Mouse (Mus musculus) gastrocnemius, postnatal 10 days (tissue): Measurements from ENCODE around the gene Phf23. TPM values are rescaled to one million over a fixed set of nuclear protein-coding genes. Genes with fewer than 3 reads are reported as not detected.
A peak's percentile ranks its signal among the peaks of the same experiment; 100 is the strongest.
"Not testable (repeated sequence)": the region's sequence is repeated elsewhere in the genome, so short reads cannot be mapped to it uniquely, and the experiment has no call there.

Experiments used
- DNase-seq: peaks from one replicate; pipeline ENCODE4 v3.0.0; 2021; ENCODE audit warnings: mixed read lengths
- total RNA-seq, 2 experiments: library from RNA; stranded (reverse); gene quantifications; 2 replicates each; pipeline ENCODE4 v1.2.3; 2021

The Phf23 gene
- total RNA-seq, 2 experiments from 2014 or later = 22.2 to 28.9 TPM

DNA sequence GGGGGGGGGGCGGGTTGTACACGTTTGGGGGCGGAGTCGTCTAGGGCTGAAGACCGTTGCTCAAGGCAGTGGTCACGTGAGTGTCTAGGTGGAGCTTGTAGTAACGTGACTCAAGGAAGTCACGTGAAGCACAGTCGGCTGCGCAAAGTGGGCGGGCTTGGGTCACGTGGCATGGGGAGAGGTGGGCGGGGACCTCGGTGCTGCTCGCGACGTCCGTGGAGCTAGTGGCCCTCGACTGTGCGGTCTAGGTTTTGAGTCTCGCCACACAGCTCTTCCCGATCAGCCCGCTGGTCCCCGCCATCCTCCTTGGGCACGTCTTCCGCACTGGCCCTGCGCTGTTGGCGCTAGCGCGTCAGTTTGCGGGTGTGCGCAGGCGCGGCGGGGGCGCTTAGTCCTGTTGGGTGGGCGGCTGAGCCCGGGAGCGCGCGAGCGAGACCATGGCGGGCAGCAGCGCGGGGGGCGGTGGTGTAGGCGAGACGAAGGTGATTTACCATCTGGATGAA, 4.9 kb downstream of the Phf23 start, which contains the start of gene Dvl2:
TSS of gene Dvl2 (plus strand) at position 200 of the 503 bp plus-strand sequence.
- peak; percentile 88 for DNase-seq

- DNase-seq = no peak
Measured at GRCm38 (mm10) chr11:70001159-70001558, 5.6 kb downstream of the Phf23 start.

DNA sequence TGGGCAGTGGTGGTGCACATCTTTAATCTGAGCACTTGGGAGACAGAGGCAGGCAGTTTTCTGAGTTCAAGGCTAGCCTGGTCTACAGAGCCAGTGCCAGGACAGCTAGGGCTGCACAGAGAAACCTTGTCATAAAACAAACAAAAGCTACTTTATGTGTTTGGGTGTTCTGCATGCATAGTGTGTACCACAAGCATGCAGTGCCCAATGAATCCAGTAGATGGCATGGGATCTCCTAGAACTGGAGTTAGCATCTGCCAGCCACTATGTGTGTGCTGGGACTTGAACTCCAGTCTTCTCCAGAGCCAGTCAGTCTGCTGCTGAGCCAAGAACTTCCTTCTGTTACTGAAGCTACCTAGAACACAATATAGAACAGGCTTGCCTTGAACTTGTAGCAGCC, 6.3 kb downstream of the Phf23 start:
- DNase-seq = no peak

DNA sequence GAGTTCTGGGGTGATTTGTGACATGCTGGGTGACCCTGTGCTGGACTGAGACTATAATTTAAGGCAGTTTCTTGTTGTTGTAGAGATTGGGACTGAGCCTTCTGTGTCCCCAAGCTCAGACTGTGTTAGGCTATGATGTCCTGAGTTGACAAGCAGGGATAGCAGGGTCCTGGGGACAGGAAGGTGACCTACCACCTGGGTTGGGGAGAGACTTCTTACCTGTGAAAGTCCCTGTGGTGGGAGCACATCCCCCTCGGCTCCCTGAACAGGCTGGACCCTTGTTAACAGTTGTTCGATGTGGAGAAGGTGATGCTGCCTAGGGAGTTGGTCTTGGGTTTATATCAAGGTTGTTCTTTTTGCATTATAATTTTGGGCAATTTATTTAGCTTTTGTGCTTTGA, 6.9 kb downstream of the Phf23 start:
- DNase-seq = no peak

- DNase-seq = no peak
Measured at GRCm38 (mm10) chr11:70005521-70005920, 9.9 kb downstream of the Phf23 start.

DNA sequence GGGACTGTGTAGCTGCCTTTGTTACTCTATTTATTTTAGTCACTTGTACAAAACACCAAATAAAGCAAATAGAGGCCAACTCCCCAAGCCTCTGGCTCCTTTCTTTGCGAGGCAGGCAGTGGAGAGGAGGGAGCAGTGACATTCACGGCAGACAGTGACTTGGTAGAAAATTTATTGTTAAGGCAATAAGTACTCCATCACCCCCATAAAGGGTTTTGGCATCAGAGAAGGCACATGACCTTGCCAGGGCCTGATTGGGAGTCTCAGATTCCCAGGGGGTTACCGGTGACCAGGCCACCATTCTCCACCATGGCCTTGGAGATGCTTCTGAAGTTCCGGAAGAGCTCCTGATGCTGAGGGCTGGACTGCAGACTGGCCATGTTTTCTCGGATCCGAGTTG, 14.5 kb downstream of the Phf23 start:
- no peak for DNase-seq

DNA sequence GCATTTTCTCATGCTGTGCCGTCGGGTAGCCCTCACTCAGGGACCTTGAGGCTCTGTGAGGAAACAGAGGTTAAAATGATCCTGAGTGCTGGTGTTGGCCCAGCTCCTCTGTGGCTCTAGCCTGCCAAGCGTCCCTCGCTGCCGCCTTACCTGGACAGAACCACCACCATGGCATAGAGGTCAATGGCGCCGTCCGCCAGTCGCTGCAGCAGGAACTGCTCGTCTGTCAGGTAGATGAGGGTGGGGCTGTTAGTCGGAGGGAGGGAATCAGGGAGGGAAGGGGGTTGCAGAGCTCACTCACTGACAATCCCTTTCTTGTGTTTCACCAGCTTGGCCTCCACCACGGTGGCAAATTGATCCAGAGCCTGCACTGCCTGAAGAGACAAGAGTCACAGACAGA, 15.0 kb downstream of the Phf23 start:
- DNase-seq = no peak

- DNase-seq = no peak
Measured at GRCm38 (mm10) chr11:70010961-70011360, 15.4 kb downstream of the Phf23 start.

- DNase-seq = no peak
Measured at GRCm38 (mm10) chr11:70012931-70013330, 17.4 kb downstream of the Phf23 start.

DNA sequence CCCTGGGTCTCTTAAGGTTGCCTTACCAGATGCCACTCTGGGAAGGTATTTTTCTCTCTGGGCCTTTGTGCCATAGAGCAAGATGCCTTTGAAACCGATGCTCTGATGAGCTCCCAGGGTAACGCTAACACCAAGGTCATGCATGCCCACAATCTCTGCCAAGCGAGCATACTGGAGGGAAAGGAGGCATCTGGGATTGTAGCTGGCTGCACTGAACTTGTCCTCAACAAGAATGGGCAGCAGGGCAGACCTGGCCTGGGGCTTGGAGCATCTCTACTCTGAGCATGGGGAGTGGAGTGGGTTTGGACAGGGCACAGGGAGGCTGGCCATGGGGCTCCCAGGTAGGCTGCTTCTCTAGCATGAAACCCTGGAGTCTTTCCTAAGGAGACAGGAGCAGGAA, 17.8 kb downstream of the Phf23 start:
- DNase-seq = no peak

DNA sequence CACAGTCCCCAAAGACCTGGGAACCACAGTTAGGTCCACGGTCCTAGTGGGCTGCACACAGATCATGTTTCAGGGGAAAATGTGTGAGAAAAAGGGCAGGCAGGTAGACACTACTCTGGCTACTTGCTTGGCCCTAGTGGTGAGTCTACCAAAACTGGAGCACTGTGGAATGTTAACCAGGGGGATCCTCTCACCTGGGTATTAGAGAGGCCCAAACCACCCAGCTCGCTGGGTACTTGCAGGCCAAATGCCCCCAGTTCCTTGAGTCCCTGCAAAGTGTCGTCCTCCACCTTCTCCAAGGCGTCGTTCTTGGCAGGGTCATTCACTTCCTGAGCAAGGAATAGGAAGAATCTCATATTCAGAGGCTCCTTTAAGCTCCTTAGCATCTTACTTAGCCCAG, 18.5 kb downstream of the Phf23 start:
- DNase-seq = no peak

- DNase-seq = peak; percentile 84
Measured at GRCm38 (mm10) chr11:70014880-70015558, 19.4 kb downstream of the Phf23 start, which contains the start of gene Acadvl. TSS of gene Acadvl (minus strand) at chr11:70015411.

GRCm38 (mm10) chr11:70015677-70016076, 20.1 kb downstream of the Phf23 start:
- no peak for DNase-seq

DNA sequence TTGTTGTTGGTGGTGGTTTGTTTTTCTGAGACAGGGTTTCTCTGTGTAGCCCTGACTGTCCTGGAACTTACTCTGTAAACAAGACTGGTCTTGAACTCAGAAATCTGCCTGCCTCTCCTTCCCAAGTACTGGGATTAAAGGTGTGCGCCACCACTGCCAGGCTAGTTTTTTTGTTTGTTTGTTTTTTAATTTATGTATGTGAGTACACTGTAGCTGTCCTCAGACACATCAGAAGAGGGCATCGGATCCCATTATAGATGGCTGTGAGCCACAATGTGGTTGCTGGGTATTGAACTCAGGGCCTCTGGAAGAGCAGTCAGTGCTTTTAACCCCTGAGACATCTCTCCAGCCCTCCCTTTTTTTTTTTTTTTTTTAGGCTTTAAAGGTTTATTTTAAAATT, 20.6 kb downstream of the Phf23 start:
- DNase-seq = not testable (repeated sequence)

GRCm38 (mm10) chr11:70016669-70017068, 21.1 kb downstream of the Phf23 start, which contains the start of gene Dlg4:
TSS of gene Dlg4 (plus strand) at chr11:70016942.
- no peak for DNase-seq

GRCm38 (mm10) chr11:70017199-70017767, 21.7 kb downstream of the Phf23 start:
- DNase-seq = no peak

- DNase-seq = peak; percentile 62
Measured at GRCm38 (mm10) chr11:70018131-70018990, 22.8 kb downstream of the Phf23 start.

DNA sequence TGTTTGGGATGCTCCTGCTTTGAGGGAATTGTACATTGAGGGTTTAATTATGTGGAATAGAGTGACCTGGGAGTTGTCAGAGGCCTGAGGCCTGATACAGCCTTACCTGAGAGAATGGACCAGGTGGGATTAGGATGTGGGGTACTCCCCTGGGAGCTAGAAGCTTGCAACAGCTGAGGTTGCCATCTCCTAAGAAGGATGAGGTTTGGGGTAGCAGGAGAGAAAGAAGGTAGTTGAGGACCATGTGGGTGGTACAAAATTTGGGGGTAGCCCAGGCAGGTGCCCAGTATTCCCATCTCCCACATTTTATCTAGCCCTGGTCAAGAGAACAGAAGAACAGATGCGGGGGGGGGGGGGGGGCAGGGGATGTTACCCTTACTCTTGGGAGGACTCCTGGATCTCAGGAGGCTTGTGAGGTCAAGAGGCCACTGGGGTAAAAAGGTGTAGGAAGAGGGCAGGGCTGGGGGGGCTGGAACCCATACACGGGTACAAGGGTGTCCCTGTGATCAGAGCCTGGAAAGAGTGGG, 24.0 kb downstream of the Phf23 start:
- DNase-seq = no peak

DNA sequence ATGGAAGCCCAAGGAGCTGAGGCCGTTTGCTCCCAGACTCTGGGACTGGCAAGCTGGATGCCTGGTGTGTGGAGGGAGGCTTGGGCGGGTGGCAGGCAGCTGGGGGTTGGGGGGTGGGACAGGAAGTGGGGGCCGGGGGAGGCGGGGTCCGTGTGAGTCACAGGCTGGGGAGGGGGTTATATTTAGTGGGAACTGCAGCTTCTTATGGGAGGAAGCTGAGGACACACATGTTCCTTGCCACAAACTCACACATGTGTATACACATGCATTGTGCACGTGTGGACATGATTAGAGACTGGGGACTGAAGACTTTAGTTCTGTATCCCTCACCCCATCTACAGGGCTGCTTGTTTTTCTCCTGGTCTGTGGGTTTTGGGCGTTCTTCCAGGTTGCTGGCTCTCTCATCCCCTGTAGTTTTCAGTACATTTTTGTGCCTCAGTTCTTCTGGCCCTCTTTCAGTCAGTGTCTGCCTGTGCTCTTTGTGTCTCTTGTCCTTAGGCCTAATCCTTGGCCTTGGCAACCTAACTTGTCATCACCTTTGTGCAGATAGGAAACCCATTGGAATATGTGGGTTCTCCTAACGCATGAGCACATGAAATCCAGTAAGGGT, 24.6 kb downstream of the Phf23 start:
- no peak for DNase-seq

GRCm38 (mm10) chr11:70020731-70021263, 25.2 kb downstream of the Phf23 start:
- peak; percentile 61 for DNase-seq

GRCm38 (mm10) chr11:70021264-70022132, 25.9 kb downstream of the Phf23 start:
- peak; percentile 97 for DNase-seq
